Mouse (Mus musculus): ENCODE measurements at regions not wholly inside any gene's neighbourhood (a gene's known extent, or its start where the extent isn't known, plus 50 kb on each side); places are given as distances from the start of the nearest gene placed in this dataset.

DNA sequence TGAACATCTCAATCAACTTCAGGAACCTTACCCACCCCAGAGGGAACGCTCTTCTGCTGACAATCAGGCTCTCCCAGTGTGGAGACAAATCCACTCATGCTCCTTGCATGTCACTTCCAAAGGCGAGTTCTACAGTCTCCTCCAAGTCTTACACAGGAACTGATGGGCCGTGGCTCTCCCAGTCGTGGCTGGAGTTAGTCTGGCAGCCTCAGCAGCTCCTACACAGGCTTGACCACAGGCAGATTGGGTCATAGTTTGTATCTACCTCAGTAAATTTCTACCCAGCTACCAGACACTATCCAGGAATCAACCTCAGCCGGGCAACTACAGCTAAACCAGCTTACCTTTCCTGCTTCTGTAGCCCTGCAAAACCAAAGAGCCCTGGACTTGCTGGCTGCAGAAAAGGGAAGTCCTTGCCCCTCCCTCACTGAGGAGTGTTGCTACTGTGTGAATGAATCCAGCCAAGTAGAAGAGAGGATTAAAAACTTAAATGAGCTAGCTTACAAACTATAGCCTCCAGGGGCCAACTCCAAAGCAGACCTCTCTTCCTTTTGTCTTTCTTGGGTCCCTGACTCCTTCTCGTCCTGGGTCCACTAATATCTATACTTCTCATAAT lies 978.5 kb downstream of the 4930447A16Rik start:
- TF ChIP-seq MAX (IDR thresholded peaks at IDR 0.05; ENCODE audit: low read depth) = no peak
- TF ChIP-seq USF1 (IDR thresholded peaks at IDR 0.05; ENCODE audit: low read depth) = no peak
- no peak for TF ChIP-seq POLR2A (IDR thresholded peaks at IDR 0.05; ENCODE audit: insufficient read length, low read depth)
- no peak for TF ChIP-seq CEBPB (IDR thresholded peaks at IDR 0.05; ENCODE audit: insufficient read depth, poor library complexity, severe bottlenecking)
- no peak for TF ChIP-seq MYOD1 (IDR thresholded peaks at IDR 0.05; ENCODE audit: control insufficient read depth in 1 of 3, insufficient read length in 2 of 3, low read depth in 2 of 3)
- TF ChIP-seq E2F4 (IDR thresholded peaks at IDR 0.05; ENCODE audit: insufficient read depth) = no peak
- TF ChIP-seq TCF12 (IDR thresholded peaks at IDR 0.05; ENCODE audit: insufficient read depth, poor library complexity, severe bottlenecking) = no peak
- no peak for TF ChIP-seq MYOG (IDR thresholded peaks at IDR 0.05; ENCODE audit: control insufficient read depth in 1 of 3, insufficient read depth in 1 of 3, insufficient read length in 2 of 3, low read depth in 2 of 3)
- no peak for TF ChIP-seq SRF (IDR thresholded peaks at IDR 0.05; ENCODE audit: control insufficient read depth, insufficient read length, low read depth)
- no peak for TF ChIP-seq REST (IDR thresholded peaks at IDR 0.05; ENCODE audit: insufficient read depth, insufficient read length)
